Mouse (Mus musculus): ENCODE results near the gene Npvf.

- no peak for TF ChIP-seq RAD21 (IDR thresholded peaks at IDR 0.05; ENCODE audit: low read depth, low read length)
- TF ChIP-seq CHD1 (IDR thresholded peaks at IDR 0.05; ENCODE audit: low read depth, low read length), result no peak
- no peak for TF ChIP-seq POLR2A (IDR thresholded peaks at IDR 0.05; ENCODE audit: control insufficient read depth in 1 of 2, insufficient read depth in 1 of 2, low read depth in 1 of 2, low read length in 2 of 2, poor library complexity in 1 of 2)
- no peak for TF ChIP-seq EP300 (IDR thresholded peaks at IDR 0.05; ENCODE audit: low read depth in 1 of 2, low read length in 2 of 2)
- TF ChIP-seq MAZ (IDR thresholded peaks at IDR 0.05; ENCODE audit: low read depth, low read length), result no peak
- TF ChIP-seq CTCF (IDR thresholded peaks at IDR 0.05 in 2 of 3, conservative IDR thresholded peaks at IDR 0.05 in 1 of 3; ENCODE audit: control insufficient read depth in 1 of 3, insufficient read depth in 1 of 3, low read depth in 2 of 3, low read length in 3 of 3, poor library complexity in 1 of 3, severe bottlenecking in 1 of 3), result no peak
- no peak for TF ChIP-seq MAX (IDR thresholded peaks at IDR 0.05; ENCODE audit: low read length)
- TF ChIP-seq NRF1 (IDR thresholded peaks at IDR 0.05; ENCODE audit: insufficient read depth, low read depth, low read length, poor library complexity, severe bottlenecking), result no peak
- TF ChIP-seq USF1 (IDR thresholded peaks at IDR 0.05; ENCODE audit: low read depth, low read length), result no peak
- no peak for TF ChIP-seq E2F4 (IDR thresholded peaks at IDR 0.05; ENCODE audit: borderline replicate concordance, low read depth, low read length)
- no peak for TF ChIP-seq NELFE (IDR thresholded peaks at IDR 0.05; ENCODE audit: low read depth, low read length)
- TF ChIP-seq GABPA (IDR thresholded peaks at IDR 0.05; ENCODE audit: low read depth, low read length), result no peak
Observed at GRCm38 (mm10) chr6:50655925-50656324, 1.7 kb upstream of the Npvf start.

All from MEL (cell line).